Mouse (Mus musculus): ENCODE measurements around the gene Tmem161b. TPM values are rescaled to one million over a fixed set of nuclear protein-coding genes. Genes with fewer than 3 reads are reported as not detected.

The Tmem161b gene
- polyA plus RNA-seq, 1 experiment from 2014 or later = 16.2 TPM

Small RNAs within 50 kb of the gene (microRNA-seq; reads per million reads assigned to microRNA genes)
- not detected for gene Gm24331

Measured in stomach, embryonic 15.5 days (tissue).